Mouse (Mus musculus): ENCODE results near the gene Gm21994.
"Not testable (repeated sequence)": the region's sequence is repeated elsewhere in the genome, so short reads cannot be mapped to it uniquely, and the experiment has no call there.

The Gm21994 gene

GRCm38 (mm10) chr2:150255491-150255890 is at the start of gene Gm21994:
Gene Gm21994 (minus strand): TSS chr2:150255591.
- not testable (repeated sequence) for DNase-seq

GRCm38 (mm10) chr2:150299096-150299495 is 43.7 kb upstream of the Gm21994 start:
- no peak for DNase-seq

GRCm38 (mm10) chr2:150293669-150294068 is 38.3 kb upstream of the Gm21994 start:
- no peak for DNase-seq

GRCm38 (mm10) chr2:150257291-150257690 is 1.9 kb upstream of the Gm21994 start, which contains the start of gene Gm14124:
Gene Gm14124 (plus strand): TSS chr2:150257517.
- DNase-seq: not testable (repeated sequence)

- DNase-seq: not testable (repeated sequence)
Measured at GRCm38 (mm10) chr2:150256861-150257260, 1.5 kb upstream of the Gm21994 start.

GRCm38 (mm10) chr2:150243211-150243610 is 12.2 kb downstream of the Gm21994 start:
- DNase-seq: no peak

- not testable (repeated sequence) for DNase-seq
Measured at GRCm38 (mm10) chr2:150223263-150223662, 32.1 kb downstream of the Gm21994 start.

- not testable (repeated sequence) for DNase-seq
Measured at GRCm38 (mm10) chr2:150218363-150218725, 37.0 kb downstream of the Gm21994 start.

- peak; percentile 91 for DNase-seq
Measured at GRCm38 (mm10) chr2:150217600-150218362, 37.6 kb downstream of the Gm21994 start, which contains the start of gene Zfp937. Gene Zfp937 (plus strand): TSS chr2:150218073.

Measured in kidney, postnatal 14 days (tissue).